26 mouse cellular contexts compared by ENCODE assay signal in genomic region chr1:55835281-55835680, GRCm38 (mm10).
DNase-seq lines count a peak whose midpoint lies in the region; ATAC-seq and TF ChIP-seq lines count a peak whose summit lies in the region.
"Had no signal": no experiment of that assay in that cellular context is flagged by ENCODE, and none has a peak within 500 bp of the region (broad histone marks: within the 10 kb centered on the region; RNA-seq: fewer than 3 reads in every experiment).

No protein-coding gene starts in this region.

- ATAC-seq in granulocyte monocyte progenitor cell, adult 5-6 weeks (replicated peaks; ENCODE audit: poor library complexity, severe bottlenecking) = peak; percentile 64
- ATAC-seq: CD4-positive, CD25-positive, alpha-beta regulatory T cell, adult 4 months; forebrain, embryonic 15.5 days had no signal

- no peak overlapping the region for H3K4me3 ChIP-seq in lung, adult 2 months (replicated peaks; ENCODE audit: extremely low read depth, low read depth, low read length)
- H3K4me3 ChIP-seq: embryonic facial prominence, embryonic 10.5 days; embryonic facial prominence, embryonic 13.5 days; erythroblast, embryonic 14.5 days; forebrain, embryonic 12.5 days; forebrain, embryonic 15.5 days; gastrocnemius, adult 2 months; heart, adult 2 months; heart, embryonic 10.5 days; heart, embryonic 13.5 days; hindbrain, embryonic 12.5 days; hindbrain, embryonic 15.5 days had no signal

- 90% methylated on average over 3 of the region's 3 CpGs for WGBS in lung, adult 2 months

- peak; percentile 21 to 64 for DNase-seq in layer of hippocampus, adult 18-20 months (ENCODE audit: low spot score in 2 of 2)
- no peak for DNase-seq in layer of hippocampus, postnatal 36 days
- peak; percentile 52 for DNase-seq in brain, adult 2 months (ENCODE audit: low read depth, low spot score)
- DNase-seq in lung, adult 2 months = no peak
- DNase-seq in liver = no peak
- DNase-seq: adrenal gland, adult 2 months; adrenal gland, postnatal 14 days; cerebellum, adult 11-12 months; cerebellum, adult 8-10 months; cerebellum, postnatal 10 days; cerebellum, postnatal 36 days; embryo, embryonic 11 days; gastrocnemius, adult 2 months; gastrocnemius, postnatal 14 days; heart, adult 2 months had no signal

- TF ChIP-seq POLR2A in lung, adult 2 months (IDR thresholded peaks at IDR 0.05; ENCODE audit: borderline replicate concordance, extremely low read depth, low read depth, low read length) = no peak

- 0 out of 2 replicates have a peak, but pooled peaks cover 2% of the 10 kb centered on the region for H3K4me1 ChIP-seq in lung, adult 2 months (ENCODE audit: control insufficient read depth, insufficient read depth, low read length)
- H3K4me1 ChIP-seq: embryonic facial prominence, embryonic 10.5 days; embryonic facial prominence, embryonic 13.5 days; forebrain, embryonic 12.5 days; forebrain, embryonic 15.5 days; heart, embryonic 10.5 days; heart, embryonic 13.5 days; hindbrain, embryonic 12.5 days; hindbrain, embryonic 15.5 days had no signal

- TF ChIP-seq CTCF in lung, adult 2 months (IDR thresholded peaks at IDR 0.05; ENCODE audit: insufficient read depth, low read length) = no peak

Comparison
In these comparisons a context has a peak if more than half of its experiments do, and no peak if none do; other contexts are left out.
1. DNase-seq: peak in layer of hippocampus, adult 18-20 months (2 of 2) and brain, adult 2 months (single experiment); none in layer of hippocampus, postnatal 36 days (0 of 2), lung, adult 2 months (single experiment) and liver (single experiment).